Comparison of ENCODE assay signal across 10 mouse cellular contexts in genomic region chr17:79069019-79069418, GRCm38 (mm10). TPM values are rescaled to one million over a fixed set of nuclear protein-coding genes. Genes with fewer than 3 reads are reported as not detected.
DNase-seq lines count a peak whose midpoint lies in the region; ATAC-seq lines count a peak whose summit lies in the region.
"Had no signal": no experiment of that assay in that cellular context is flagged by ENCODE, and none has a peak within 500 bp of the region (broad histone marks: within the 10 kb centered on the region; RNA-seq: fewer than 3 reads in every experiment).

No protein-coding gene starts in this region.

- no peak for ATAC-seq in hindbrain, embryonic 11.5 days (ENCODE audit: low FRiP score)
- peak; percentile 74; the same call in 1 of the 2 replicates for ATAC-seq in liver, embryonic 15.5 days (ENCODE audit: insufficient read depth)
- no peak for ATAC-seq in megakaryocyte progenitor cell, adult 5-6 weeks (replicated peaks; ENCODE audit: poor library complexity)

- no peaks in the 10 kb centered on the region for H3K9me3 ChIP-seq in hindbrain, embryonic 10.5 days
- no peaks in the 10 kb centered on the region for H3K9me3 ChIP-seq in hindbrain, embryonic 11.5 days (ENCODE audit: control insufficient read depth, low read length)
- H3K9me3 ChIP-seq in heart, embryonic 10.5 days, result no peaks in the 10 kb centered on the region
- no peaks in the 10 kb centered on the region for H3K9me3 ChIP-seq in liver, embryonic 15.5 days (replicated peaks)
- H3K9me3 ChIP-seq: heart, embryonic 15.5 days; lung, embryonic 15.5 days had no signal

- no peak overlapping the region for H3K9ac ChIP-seq in hindbrain, embryonic 11.5 days (ENCODE audit: low read depth, low read length)
- no peak overlapping the region for H3K9ac ChIP-seq in liver, embryonic 15.5 days
- H3K9ac ChIP-seq: heart, embryonic 15.5 days; lung, embryonic 15.5 days had no signal

- no peak overlapping the region for H3K4me2 ChIP-seq in hindbrain, embryonic 11.5 days (replicated peaks; ENCODE audit: low read depth, low read length)
- H3K4me2 ChIP-seq in liver, embryonic 15.5 days, result 0 out of 2 replicates have a peak overlapping the region, but pooled peaks have one; percentile 2
- H3K4me2 ChIP-seq: heart, embryonic 15.5 days; lung, embryonic 15.5 days had no signal

- peak; percentile 30 for DNase-seq in hindbrain, embryonic 10.5 days (ENCODE audit: low spot score)
- no peak for DNase-seq in hindbrain, embryonic 11.5 days (ENCODE audit: low spot score)
- DNase-seq in brain, adult 2 months (ENCODE audit: low read depth, low spot score), result peak; percentile 19
- no peak for DNase-seq in heart, embryonic 10.5 days (ENCODE audit: low spot score)
- no peak for DNase-seq in kidney, postnatal 36 days
- no peak for DNase-seq in cerebellum, postnatal 4 days (ENCODE audit: low spot score in 2 of 2)

- 33% methylated on average over 4 of the region's 4 CpGs for WGBS in hindbrain, embryonic 10.5 days
- WGBS in hindbrain, embryonic 11.5 days, result 33% methylated on average over 4 of the region's 4 CpGs
- 69% methylated on average over 4 of the region's 4 CpGs for WGBS in heart, embryonic 10.5 days
- 57% methylated on average over 4 of the region's 4 CpGs for WGBS in liver, embryonic 15.5 days (ENCODE audit: insufficient replicate concordance)

- H3K27ac ChIP-seq in hindbrain, embryonic 10.5 days, result peak overlapping the region; percentile 64; the same call in 1 of the 2 replicates
- H3K27ac ChIP-seq in hindbrain, embryonic 11.5 days (ENCODE audit: low read depth, low read length), result no peak overlapping the region
- peak overlapping the region; percentile 13; the same call in 1 of the 2 replicates for H3K27ac ChIP-seq in heart, embryonic 10.5 days
- 0 out of 2 replicates have a peak overlapping the region, but pooled peaks have one; percentile 48 for H3K27ac ChIP-seq in liver, embryonic 15.5 days (replicated peaks)
- H3K27ac ChIP-seq: heart, embryonic 15.5 days; lung, embryonic 15.5 days had no signal

- H3K4me3 ChIP-seq in hindbrain, embryonic 10.5 days, result no peak overlapping the region
- H3K4me3 ChIP-seq in hindbrain, embryonic 11.5 days (ENCODE audit: low read depth, low read length), result no peak overlapping the region
- no peak overlapping the region for H3K4me3 ChIP-seq in heart, embryonic 10.5 days
- no peak overlapping the region for H3K4me3 ChIP-seq in liver, embryonic 15.5 days (replicated peaks)
- H3K4me3 ChIP-seq: heart, embryonic 15.5 days; lung, embryonic 15.5 days had no signal

- H3K36me3 ChIP-seq in hindbrain, embryonic 10.5 days, result no peaks in the 10 kb centered on the region
- no peaks in the 10 kb centered on the region for H3K36me3 ChIP-seq in hindbrain, embryonic 11.5 days (ENCODE audit: control insufficient read depth, insufficient read depth, low read length)
- no peaks in the 10 kb centered on the region for H3K36me3 ChIP-seq in heart, embryonic 10.5 days
- H3K36me3 ChIP-seq in liver, embryonic 15.5 days (replicated peaks), result no peaks in the 10 kb centered on the region
- H3K36me3 ChIP-seq: heart, embryonic 15.5 days; lung, embryonic 15.5 days had no signal

- H3K4me1 ChIP-seq in hindbrain, embryonic 10.5 days (replicated peaks), result peaks cover 6% of the 10 kb centered on the region; the same call in 1 of the 2 replicates
- H3K4me1 ChIP-seq in hindbrain, embryonic 11.5 days (replicated peaks; ENCODE audit: control insufficient read depth, insufficient read depth, low read length), result no peaks in the 10 kb centered on the region
- no peaks in the 10 kb centered on the region for H3K4me1 ChIP-seq in heart, embryonic 10.5 days
- no peaks in the 10 kb centered on the region for H3K4me1 ChIP-seq in liver, embryonic 15.5 days (replicated peaks)
- H3K4me1 ChIP-seq: lung, embryonic 15.5 days had no signal

- H3K27me3 ChIP-seq in hindbrain, embryonic 10.5 days (ENCODE audit: insufficient read depth, poor library complexity, severe bottlenecking), result no peaks in the 10 kb centered on the region
- H3K27me3 ChIP-seq in hindbrain, embryonic 11.5 days (ENCODE audit: control insufficient read depth, insufficient read depth, low read length), result no peaks in the 10 kb centered on the region
- H3K27me3 ChIP-seq in heart, embryonic 10.5 days (ENCODE audit: insufficient read depth, poor library complexity, severe bottlenecking), result no peaks in the 10 kb centered on the region
- no peaks in the 10 kb centered on the region for H3K27me3 ChIP-seq in liver, embryonic 15.5 days
- H3K27me3 ChIP-seq: heart, embryonic 15.5 days; lung, embryonic 15.5 days had no signal

RNA-seq across cellular contexts. Expression of gene Qpct, which starts 17.3 kb away (rescaled TPM):
- 4.6 and 5.1 TPM in 2 replicates for polyA plus RNA-seq in hindbrain, embryonic 10.5 days (2016; fragmentation: Nextera tagmentation; extraction: Ambion mirVana)
- 8.2 and 10.6 TPM in 2 replicates for polyA plus RNA-seq in hindbrain, embryonic 11.5 days (2014; fragmentation: Nextera tagmentation; extraction: Ambion mirVana)
- polyA plus RNA-seq in heart, embryonic 10.5 days (2016; fragmentation: Nextera tagmentation; extraction: Ambion mirVana), result 13.3 and 25.5 TPM in 2 replicates
- polyA plus RNA-seq in liver, embryonic 15.5 days (2015; fragmentation: Nextera tagmentation; extraction: Ambion mirVana), result 21.1 and 22.7 TPM in 2 replicates
- 0.47 and 4.9 TPM in 2 replicates for total RNA-seq in megakaryocyte progenitor cell, adult 5-6 weeks (2015)
- total RNA-seq in megakaryocyte progenitor cell, adult 5-6 weeks (2017), result 1.2 and 1.6 TPM in 2 replicates

RNA-seq across cellular contexts. Expression of gene Prkd3, which starts 48.4 kb away (rescaled TPM):
- 34.4 and 42.7 TPM in 2 replicates for polyA plus RNA-seq in hindbrain, embryonic 10.5 days (2016; fragmentation: Nextera tagmentation; extraction: Ambion mirVana)
- 40.9 and 44.0 TPM in 2 replicates for polyA plus RNA-seq in hindbrain, embryonic 11.5 days (2014; fragmentation: Nextera tagmentation; extraction: Ambion mirVana)
- 32.3 and 32.8 TPM in 2 replicates for polyA plus RNA-seq in heart, embryonic 10.5 days (2016; fragmentation: Nextera tagmentation; extraction: Ambion mirVana)
- polyA plus RNA-seq in liver, embryonic 15.5 days (2015; fragmentation: Nextera tagmentation; extraction: Ambion mirVana), result 8.1 and 8.6 TPM in 2 replicates
- total RNA-seq in megakaryocyte progenitor cell, adult 5-6 weeks (2015), result 38.1 and 42.1 TPM in 2 replicates
- total RNA-seq in megakaryocyte progenitor cell, adult 5-6 weeks (2017), result 40.9 and 42.0 TPM in 2 replicates

Comparison
In these comparisons a context has a peak if more than half of its experiments do, and no peak if none do; other contexts are left out.
1. DNase-seq: peak in hindbrain, embryonic 10.5 days (single experiment) and brain, adult 2 months (single experiment); none in hindbrain, embryonic 11.5 days (single experiment), heart, embryonic 10.5 days (single experiment), kidney, postnatal 36 days (0 of 2) and cerebellum, postnatal 4 days (0 of 2).